Mouse (Mus musculus): Measurements from ENCODE around the gene Mynn.

Gene Mynn

DNA sequence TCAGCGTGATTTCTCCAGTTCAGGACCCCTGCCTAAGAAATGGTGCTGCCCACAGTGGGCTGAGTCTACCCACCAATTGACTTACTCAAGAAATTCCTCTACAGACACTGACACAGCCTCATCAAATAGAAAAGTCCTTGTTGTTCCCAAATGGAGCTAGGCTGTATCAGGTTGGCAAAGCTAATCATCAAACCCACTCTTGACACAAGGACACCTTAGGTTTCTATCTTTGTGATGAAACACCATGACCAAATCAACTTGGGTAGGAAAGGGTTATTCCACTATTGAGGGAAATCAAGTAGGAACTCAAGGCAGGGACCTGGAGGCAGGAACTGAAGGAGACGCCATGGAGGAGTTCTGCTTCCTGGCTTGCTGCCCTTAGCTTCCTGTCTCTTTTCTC lies 42.3 kb downstream of the Mynn start, which contains the start of gene Lrriq4:
Gene Lrriq4, plus strand, starts transcription at position 301 of the 400 bp plus-strand sequence.
- DNase-seq (ENCODE audit: extremely low read depth, low read depth), result no peak

DNA sequence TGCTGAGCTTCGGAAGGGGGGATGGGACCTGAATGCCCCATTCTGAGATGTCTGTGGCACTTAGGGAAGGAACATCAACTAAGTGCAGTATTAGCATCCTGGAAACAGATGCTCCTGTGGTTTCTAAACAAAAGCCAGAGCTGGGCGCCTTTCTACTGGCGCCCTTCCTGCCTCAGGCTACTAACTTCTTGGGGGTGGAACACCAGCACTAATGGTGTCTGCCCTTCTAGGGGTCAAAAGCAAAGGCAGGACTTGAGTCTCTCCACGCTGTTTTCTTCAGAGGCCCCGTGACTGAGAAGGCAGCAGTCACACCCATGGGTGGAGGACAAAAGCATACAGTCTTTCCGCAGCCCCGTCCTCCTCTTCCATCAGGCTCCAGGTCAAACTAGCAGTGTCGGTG lies 44.9 kb downstream of the Mynn start:
- no peak for DNase-seq (ENCODE audit: extremely low read depth, low read depth)

DNA sequence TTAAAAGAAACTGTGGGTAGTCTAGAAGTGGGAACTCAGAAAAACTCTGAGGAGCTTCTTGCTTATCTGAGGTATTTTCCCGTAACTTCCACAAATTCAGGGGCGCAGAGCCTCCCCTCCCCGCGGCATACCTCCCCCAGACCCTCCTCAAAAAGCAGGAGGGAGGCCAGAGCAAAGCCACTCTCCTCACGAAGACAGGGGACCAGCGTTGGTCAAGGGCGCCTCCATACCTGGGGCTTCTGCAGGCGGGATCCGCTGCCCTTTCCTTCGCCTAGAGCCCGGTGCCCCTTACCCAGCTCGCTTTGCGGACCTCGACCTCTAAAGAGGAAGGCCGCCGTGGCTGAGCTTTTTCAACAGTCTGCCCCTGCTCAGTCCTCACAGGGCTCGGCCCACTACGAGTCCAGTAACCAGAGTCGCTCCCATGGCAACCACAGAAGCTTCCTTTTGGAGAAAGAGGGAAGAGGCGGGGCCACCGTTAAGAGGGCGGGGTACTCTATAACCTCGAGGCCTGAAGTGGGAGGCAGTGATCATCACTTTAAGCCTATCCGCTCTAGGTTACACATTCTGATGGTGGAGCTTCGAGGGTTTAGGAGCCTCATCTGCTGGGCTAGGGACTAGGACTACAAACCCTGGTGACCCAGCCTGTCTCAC lies 45.7 kb downstream of the Mynn start, which contains the start of gene Lrrc34:
Gene Lrrc34, minus strand, starts transcription at position 430 of the 651 bp plus-strand sequence.
- no peak for DNase-seq (ENCODE audit: extremely low read depth, low read depth)

DNA sequence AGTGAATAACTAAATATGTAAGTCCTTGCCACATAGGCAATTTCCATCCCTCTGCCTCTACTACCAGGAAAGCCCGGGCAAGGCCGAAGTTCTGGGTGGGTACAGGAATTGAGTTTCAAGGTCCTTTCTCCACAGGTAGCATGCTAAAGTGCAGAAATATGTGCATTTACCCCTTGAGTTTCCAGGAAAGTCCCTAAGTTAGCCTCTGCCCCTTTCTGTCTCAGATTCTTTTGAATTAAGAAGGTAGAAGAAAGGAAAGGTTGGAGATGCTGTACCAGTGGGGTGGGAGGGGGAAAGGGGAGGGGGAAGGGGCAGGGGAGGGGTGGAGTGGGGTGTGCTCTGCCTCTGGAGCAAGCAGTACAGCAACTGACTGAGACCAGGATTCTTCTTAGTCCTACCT lies 46.6 kb downstream of the Mynn start:
- no peak for DNase-seq (ENCODE audit: extremely low read depth, low read depth)

DNA sequence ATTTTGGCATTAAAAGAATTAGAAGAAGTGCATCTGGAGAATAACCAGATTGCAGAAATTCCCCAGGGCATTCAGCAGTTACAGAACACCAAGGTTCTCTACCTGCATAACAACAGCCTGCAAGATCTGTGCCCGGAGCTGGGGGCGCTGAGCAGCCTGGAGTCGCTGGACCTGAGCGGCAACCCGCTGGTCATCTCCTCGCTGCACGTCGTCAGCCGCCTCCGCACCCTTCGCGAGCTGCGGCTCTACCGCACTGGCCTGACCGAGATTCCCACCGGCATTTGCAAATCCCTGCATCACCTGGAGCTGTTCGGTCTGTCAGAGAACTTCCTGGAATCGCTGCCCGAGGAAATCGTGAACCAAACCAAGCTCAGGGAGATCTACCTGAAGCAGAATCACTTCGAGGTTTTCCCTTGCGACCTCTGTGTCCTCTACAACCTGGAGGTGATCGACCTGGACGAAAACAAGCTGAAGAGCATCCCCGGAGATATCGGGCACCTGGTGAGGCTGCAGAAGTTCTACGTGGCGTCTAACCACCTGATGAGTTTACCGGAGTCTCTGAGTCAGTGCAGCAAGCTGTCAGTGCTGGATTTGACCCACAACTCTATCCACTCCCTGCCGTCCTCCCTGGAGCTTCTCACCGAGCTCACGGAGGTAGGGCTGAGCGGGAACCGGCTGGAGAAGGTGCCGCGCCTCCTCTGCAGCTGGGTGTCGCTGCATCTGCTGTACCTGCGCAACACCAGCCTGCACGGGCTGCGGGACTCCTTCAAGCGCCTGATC lies 48.4 kb downstream of the Mynn start:
- no peak for DNase-seq (ENCODE audit: extremely low read depth, low read depth)

DNA sequence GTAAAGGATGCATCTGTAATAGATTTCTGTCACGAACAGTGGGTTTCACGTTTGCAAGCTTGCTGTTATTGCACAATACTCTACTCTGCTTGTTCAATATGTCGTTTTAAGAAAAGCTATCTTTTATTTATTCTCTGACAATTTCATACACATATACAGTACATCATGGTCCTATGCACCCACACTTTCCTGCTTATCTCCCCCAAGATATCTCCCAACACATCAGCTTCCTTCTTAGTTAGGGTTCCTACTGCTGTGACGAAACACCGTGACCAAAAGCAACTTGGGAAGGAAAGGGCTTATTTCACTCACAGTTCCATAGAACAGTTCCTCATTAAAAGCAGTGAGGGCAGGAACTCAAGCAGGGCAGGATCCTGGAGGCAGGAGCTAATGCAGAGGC lies 54.1 kb downstream of the Mynn start:
- no peak for DNase-seq (ENCODE audit: extremely low read depth, low read depth)

DNA sequence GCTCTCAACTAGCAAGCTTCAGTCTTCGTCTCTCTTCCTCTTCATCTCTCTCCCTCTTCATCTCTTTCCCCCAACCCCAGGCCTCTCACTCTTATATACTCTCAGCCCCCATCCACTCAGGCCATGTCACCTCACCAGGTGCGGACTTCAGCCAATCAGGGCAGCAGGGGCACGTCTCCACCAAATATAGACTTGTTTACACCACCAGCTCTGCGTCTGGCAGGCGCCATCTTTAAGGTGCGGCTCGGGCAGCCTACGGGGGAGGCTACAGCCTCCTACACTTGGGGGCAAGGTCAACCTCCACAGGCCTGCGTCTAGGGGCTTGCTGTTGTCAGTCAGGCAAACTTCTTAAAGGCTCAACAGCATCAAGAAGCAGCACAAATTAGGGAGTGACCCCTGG lies 56.6 kb downstream of the Mynn start:
- DNase-seq (ENCODE audit: extremely low read depth, low read depth), result no peak
